Mouse (Mus musculus) mouse trophoblast stem cell (cell line): ENCODE results near the gene Zfp784.

ENCODE experiments used
- in situ Hi-C, 2 experiments: fragments of 300-500 bp; cut with MseI, MboI; formaldehyde crosslinking; loops; 2 replicates in 1 of 2; 3 replicates in 1 of 2; pipeline ENCODE4 v1.15.1; 2025

Gene Zfp784

GRCm38 (mm10) chr7:4988250-4988649 is 50.0 kb downstream of the Zfp784 start:
- in situ Hi-C loops, result no loop called here
